Mouse (Mus musculus) embryonic facial prominence, embryonic 10.5 days (tissue): Measurements from ENCODE around the gene Mpdu1. TPM values are rescaled to one million over a fixed set of nuclear protein-coding genes. Genes with fewer than 3 reads are reported as not detected.
A peak's percentile ranks its signal among the peaks of the same experiment; 100 is the strongest.
"Not testable (repeated sequence)": the region's sequence is repeated elsewhere in the genome, so short reads cannot be mapped to it uniquely, and the experiment has no call there.

ENCODE experiments used
- DNase-seq: peaks from one replicate; pipeline ENCODE4 v3.0.0-alpha.2; 2017; ENCODE audit warnings: low spot score
- H3K27ac ChIP-seq: fragments of 300-500 bp; sonication (generic); replicated peaks from 2 replicates; pipeline ENCODE4 v1.5.1; 2016; ENCODE audit warnings: mild to moderate bottlenecking
- H3K27me3 ChIP-seq: fragments of 300-500 bp; sonication (generic); replicated peaks from 2 replicates; pipeline ENCODE4 v1.6.1; 2016; ENCODE audit warnings: low read depth, mild to moderate bottlenecking; ENCODE audit not compliant: poor library complexity, severe bottlenecking
- H3K36me3 ChIP-seq: fragments of 300-500 bp; sonication (generic); replicated peaks from 2 replicates; pipeline ENCODE4 v1.6.1; 2016; ENCODE audit warnings: mild to moderate bottlenecking, moderate library complexity
- H3K4me1 ChIP-seq: fragments of 300-500 bp; sonication (generic); 2 replicates; pipeline ENCODE4 v1.6.1; 2016
- H3K4me3 ChIP-seq: fragments of 300-500 bp; sonication (generic); 2 replicates; pipeline ENCODE4 v1.5.1; 2016; ENCODE audit warnings: mild to moderate bottlenecking, moderate library complexity
- H3K9me3 ChIP-seq: fragments of 300-500 bp; sonication (generic); 2 replicates; pipeline ENCODE4 v1.6.1; 2016; ENCODE audit warnings: mild to moderate bottlenecking
- WGBS: fragments of 180-500 bp; shearing (Covaris S2); methylation state at CpG from one replicate; pipeline ENCODE4 v1.1.7; 2016; 5-methylcytosine and 5-hydroxymethylcytosine counted together
- polyA plus RNA-seq: library from polyadenylated mRNA; unstranded; fragments of >200 nt; fragmentation: Nextera tagmentation; extraction: Ambion mirVana; gene quantifications from 2 replicates; pipeline ENCODE4 v1.2.1, GENCODE M21; 2016

Mpdu1 gene
- polyA plus RNA-seq, 1 experiment from 2014 or later = 64.9 TPM

GRCm38 (mm10) chr11:69656065-69656455, 6.4 kb downstream of the Mpdu1 start:
- Histone ChIP-seq H3K27me3 (no peaks in the 10 kb centered on the region), H3K9me3 (no peaks in the 10 kb centered on the region), H3K27ac (0 out of 2 replicates have a peak overlapping the region, but pooled peaks have one; percentile 7), H3K36me3 (peaks cover 88% of the 10 kb centered on the region), H3K4me1 (peaks cover 42% of the 10 kb centered on the region), H3K4me3 (0 out of 2 replicates have a peak overlapping the region, but pooled peaks have one; percentile 32)
- DNase-seq = no peak
- WGBS = 68% methylated on average over 5 of the region's 5 CpGs

DNA sequence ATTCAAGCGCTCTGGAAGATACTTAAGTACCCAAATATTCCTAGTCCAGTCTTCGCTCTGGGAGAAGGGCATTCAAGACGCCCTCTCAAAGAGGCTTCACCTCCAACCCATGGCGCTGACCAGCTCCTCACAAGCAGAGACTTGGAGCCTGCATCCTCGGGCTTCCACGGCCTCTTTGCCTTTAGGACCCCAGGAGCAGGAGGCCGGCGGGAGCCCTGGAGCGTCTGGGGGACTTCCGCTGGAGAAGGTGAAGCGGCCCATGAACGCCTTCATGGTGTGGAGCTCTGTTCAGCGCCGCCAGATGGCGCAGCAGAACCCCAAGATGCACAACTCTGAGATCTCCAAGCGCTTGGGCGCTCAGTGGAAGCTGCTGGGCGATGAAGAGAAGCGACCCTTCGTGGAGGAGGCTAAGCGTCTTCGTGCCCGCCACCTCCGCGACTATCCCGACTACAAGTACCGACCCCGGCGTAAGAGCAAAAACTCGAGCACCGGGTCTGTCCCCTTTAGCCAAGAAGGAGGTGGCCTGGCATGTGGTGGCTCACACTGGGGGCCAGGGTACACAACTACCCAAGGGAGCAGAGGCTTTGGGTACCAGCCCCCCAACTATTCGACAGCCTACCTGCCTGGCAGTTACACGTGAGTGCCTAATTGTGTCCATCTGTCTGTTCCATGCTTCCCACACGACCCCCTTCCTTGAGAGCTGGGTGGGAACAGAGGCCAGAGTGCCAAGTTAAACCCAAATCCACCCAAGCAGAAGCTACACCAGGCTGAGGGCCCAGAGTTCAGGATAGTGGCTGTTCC, 7.0 kb downstream of the Mpdu1 start, which contains the start of gene Sox15:
Gene Sox15, plus strand, starts transcription at position 51 of the 801 bp plus-strand sequence.
- Histone ChIP-seq H3K9me3 (no peaks in the 10 kb centered on the region), H3K4me1 (peaks cover 39% of the 10 kb centered on the region), H3K36me3 (peaks cover 94% of the 10 kb centered on the region), H3K27ac (peak within 1 kb of the TSS; percentile 71), H3K27me3 (no peaks in the 10 kb centered on the region), H3K4me3 (peak within 1 kb of the TSS; percentile 32)
- 22% methylated on average over 34 of the region's 34 CpGs for WGBS
- DNase-seq = peak; percentile 83

- 39% methylated on average over 9 of the region's 9 CpGs for WGBS
- H3K27ac ChIP-seq = peak overlapping the region; percentile 71; the same call in 1 of the 2 replicates
- no peaks in the 10 kb centered on the region for H3K27me3 ChIP-seq
- no peaks in the 10 kb centered on the region for H3K9me3 ChIP-seq
- peaks cover 39% of the 10 kb centered on the region for H3K4me1 ChIP-seq
- peaks cover 94% of the 10 kb centered on the region for H3K36me3 ChIP-seq
- peak; percentile 29 for DNase-seq
- H3K4me3 ChIP-seq = peak overlapping the region; percentile 19
Observed at GRCm38 (mm10) chr11:69654760-69655159, 7.7 kb downstream of the Mpdu1 start.

GRCm38 (mm10) chr11:69653399-69653798, 9.0 kb downstream of the Mpdu1 start:
- no peak overlapping the region for H3K4me3 ChIP-seq
- H3K4me1 ChIP-seq = peaks cover 39% of the 10 kb centered on the region
- 73% methylated on average over 5 of the region's 5 CpGs for WGBS
- no peak overlapping the region for H3K27ac ChIP-seq
- DNase-seq = no peak
- H3K9me3 ChIP-seq = no peaks in the 10 kb centered on the region
- peaks cover 94% of the 10 kb centered on the region for H3K36me3 ChIP-seq
- H3K27me3 ChIP-seq = no peaks in the 10 kb centered on the region

DNA sequence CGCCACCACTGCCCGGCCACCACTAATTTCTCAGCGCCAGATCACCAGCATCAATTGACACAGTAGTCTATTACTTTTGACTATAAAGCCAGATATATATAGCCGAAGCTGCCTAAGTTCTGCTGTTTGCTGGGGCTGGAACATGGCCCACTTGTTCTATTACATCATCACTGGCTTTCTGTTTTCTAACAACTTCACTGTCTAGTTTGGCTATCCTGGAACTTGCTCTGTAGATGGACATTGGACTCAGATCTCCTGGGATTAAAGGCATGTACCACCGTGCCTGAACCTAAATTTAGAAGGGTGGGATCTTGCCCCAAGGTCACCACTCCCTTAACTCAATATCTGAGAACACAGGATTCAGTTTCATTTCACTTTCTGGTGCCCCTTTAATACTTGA, 16.6 kb downstream of the Mpdu1 start:
- Histone ChIP-seq H3K36me3 (peaks cover 99% of the 10 kb centered on the region), H3K4me3 (no peak overlapping the region), H3K4me1 (no peaks in the 10 kb centered on the region), H3K27ac (no peak overlapping the region), H3K9me3 (no peaks in the 10 kb centered on the region), H3K27me3 (no peaks in the 10 kb centered on the region)
- DNase-seq = no peak
- WGBS = 97% methylated on average over 5 of the region's 5 CpGs

DNA sequence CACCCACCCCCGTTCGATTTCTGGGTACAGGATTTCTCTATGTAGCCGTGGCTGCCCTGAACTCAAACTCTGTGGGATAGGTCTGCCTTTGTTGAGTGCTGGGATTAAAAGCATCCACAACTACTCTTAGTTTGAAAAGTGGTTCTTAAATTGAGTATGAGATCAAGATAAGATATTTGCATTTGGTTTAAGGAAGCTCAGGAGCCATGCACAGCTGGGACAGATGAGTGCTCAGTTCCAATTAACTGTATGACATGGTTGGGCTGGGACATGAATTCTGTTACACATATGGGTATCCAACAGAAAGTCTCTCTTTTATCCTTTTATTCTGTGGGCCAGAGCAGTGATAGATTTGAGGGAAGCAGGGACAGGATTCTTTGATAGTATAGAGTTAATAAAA, 27.0 kb downstream of the Mpdu1 start:
- H3K36me3 ChIP-seq = peaks cover 62% of the 10 kb centered on the region
- DNase-seq = no peak

GRCm38 (mm10) chr11:69633128-69633866, 29.1 kb downstream of the Mpdu1 start:
- DNase-seq = no peak
- peaks cover 40% of the 10 kb centered on the region for H3K36me3 ChIP-seq
- under 1% methylated on average over 50 of the region's 50 CpGs for WGBS
- H3K4me1 ChIP-seq = peaks cover 28% of the 10 kb centered on the region
- no peaks in the 10 kb centered on the region for H3K27me3 ChIP-seq
- peak overlapping the region; percentile 99 for H3K4me3 ChIP-seq
- peak overlapping the region; percentile 98 for H3K27ac ChIP-seq
- H3K9me3 ChIP-seq = no peaks in the 10 kb centered on the region

More for the DNA sequence above, 27.0 kb downstream of the Mpdu1 start:
- Histone ChIP-seq H3K27me3 (no peaks in the 10 kb centered on the region), H3K9me3 (no peaks in the 10 kb centered on the region), H3K4me1 (peaks cover 28% of the 10 kb centered on the region), H3K27ac (no peak overlapping the region), H3K4me3 (peak overlapping the region; percentile 21; the same call in 1 of the 2 replicates)
- 94% methylated on average over 3 of the region's 3 CpGs for WGBS

GRCm38 (mm10) chr11:69632284-69633089, 30.0 kb downstream of the Mpdu1 start, which contains the start of gene Fxr2:
Fxr2 (plus strand) TSS chr11:69632990.
- Histone ChIP-seq H3K36me3 (peaks cover 32% of the 10 kb centered on the region), H3K27me3 (no peaks in the 10 kb centered on the region), H3K4me1 (peaks cover 28% of the 10 kb centered on the region), H3K9me3 (no peaks in the 10 kb centered on the region), H3K4me3 (peak within 1 kb of the TSS; percentile 99), H3K27ac (peak within 1 kb of the TSS; percentile 98)
- peak; percentile 100 for DNase-seq
- WGBS = under 1% methylated on average over 55 of the region's 56 CpGs

DNA sequence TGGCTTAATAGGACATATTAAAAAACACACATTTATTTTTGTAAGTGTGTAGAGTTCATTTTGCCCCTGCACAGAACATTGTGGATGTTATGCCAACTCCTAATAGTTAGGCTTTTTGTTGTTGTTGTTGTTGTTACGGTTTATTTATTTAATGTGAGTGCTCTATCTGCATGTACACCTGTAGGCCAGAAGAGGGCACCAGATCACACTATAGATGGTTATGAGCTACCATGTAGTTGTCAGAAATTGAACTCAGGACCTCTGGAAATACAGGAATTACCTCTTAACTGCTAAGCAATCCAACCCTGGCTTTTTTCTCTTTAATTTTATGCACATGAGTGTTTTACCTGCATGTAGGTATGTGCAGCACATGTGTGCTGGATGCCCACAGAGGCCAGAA, 32.6 kb downstream of the Mpdu1 start:
- Histone ChIP-seq H3K27ac (no peak overlapping the region), H3K27me3 (no peaks in the 10 kb centered on the region), H3K9me3 (no peaks in the 10 kb centered on the region), H3K4me3 (no peak overlapping the region), H3K36me3 (peaks cover 7% of the 10 kb centered on the region), H3K4me1 (peaks cover 19% of the 10 kb centered on the region)
- no peak for DNase-seq
- 68% methylated on average over 1 of the region's 1 CpGs for WGBS

- peak; percentile 85 for DNase-seq
Observed at GRCm38 (mm10) chr11:69628286-69628685, 34.2 kb downstream of the Mpdu1 start.

DNA sequence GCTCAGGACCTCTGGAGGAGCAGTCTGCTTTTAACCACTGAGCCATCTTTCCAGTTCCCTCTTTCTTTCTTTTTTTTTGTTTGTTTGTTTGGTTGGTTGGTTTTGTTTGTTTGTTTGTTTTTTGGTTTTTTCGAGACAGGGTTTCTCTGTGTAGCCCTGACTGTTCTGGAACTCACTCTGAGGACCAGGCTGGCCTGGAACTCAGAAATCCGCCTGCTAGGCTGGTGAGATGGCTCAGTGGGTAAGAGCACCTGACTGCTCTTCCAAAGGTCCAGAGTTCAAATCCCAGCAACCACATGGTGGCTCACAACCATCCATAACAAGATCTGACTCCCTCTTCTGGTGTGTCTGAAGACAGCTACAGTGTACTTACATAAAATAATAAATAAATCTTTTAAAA, 38.1 kb downstream of the Mpdu1 start:
- 84% methylated on average over 2 of the region's 2 CpGs for WGBS
- H3K27me3 ChIP-seq, H3K36me3 ChIP-seq, H3K4me3 ChIP-seq, H3K9me3 ChIP-seq, H3K27ac ChIP-seq, DNase-seq: not testable (repeated sequence)
- H3K4me1 ChIP-seq = peaks cover 18% of the 10 kb centered on the region

More at GRCm38 (mm10) chr11:69628286-69628685, 34.2 kb downstream of the Mpdu1 start:
- peaks cover 7% of the 10 kb centered on the region; the same call in 1 of the 2 replicates for H3K4me1 ChIP-seq
- 0 out of 2 replicates have a peak, but pooled peaks cover 4% of the 10 kb centered on the region for H3K36me3 ChIP-seq
- no peak overlapping the region for H3K27ac ChIP-seq
- H3K4me3 ChIP-seq = no peak overlapping the region
- 35% methylated on average over 6 of the region's 6 CpGs for WGBS
- H3K9me3 ChIP-seq = no peaks in the 10 kb centered on the region
- H3K27me3 ChIP-seq = no peaks in the 10 kb centered on the region

GRCm38 (mm10) chr11:69623006-69623405, 39.4 kb downstream of the Mpdu1 start:
- no peak for DNase-seq
- Histone ChIP-seq H3K27me3 (no peaks in the 10 kb centered on the region), H3K9me3 (no peaks in the 10 kb centered on the region), H3K4me3 (peak overlapping the region; percentile 67), H3K36me3 (no peaks in the 10 kb centered on the region), H3K27ac (no peak overlapping the region; the same call in 1 of the 2 replicates), H3K4me1 (peaks cover 18% of the 10 kb centered on the region)
- 66% methylated on average over 4 of the region's 4 CpGs for WGBS
